In the genomic region with DNA sequence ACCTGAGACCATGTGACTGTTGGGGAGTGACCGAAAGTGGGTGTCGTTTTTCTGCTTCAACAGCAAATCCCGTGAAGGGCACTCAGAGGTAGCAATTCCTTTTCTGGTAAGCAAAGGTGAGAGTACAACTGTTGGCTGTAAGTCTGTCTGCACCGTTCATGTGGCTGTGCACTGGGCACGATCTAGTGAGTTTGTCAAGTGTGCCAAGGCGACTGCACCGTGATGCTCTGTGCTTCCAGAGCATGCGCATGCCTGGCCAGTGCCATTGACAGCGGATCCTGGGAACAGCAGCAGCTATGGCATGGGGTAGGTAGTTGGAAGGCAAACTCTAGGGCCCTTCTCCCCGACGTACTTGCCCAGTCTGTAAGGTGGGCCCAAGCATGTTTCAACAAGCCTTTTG, we compare ENCODE assay signal across 20 mouse cellular contexts. TPM values are rescaled to one million over a fixed set of nuclear protein-coding genes. Genes with fewer than 3 reads are reported as not detected.
A peak's percentile ranks its signal among the peaks of the same experiment; 100 is the strongest.
DNase-seq lines count a peak whose midpoint lies in the region; ATAC-seq and TF ChIP-seq lines count a peak whose summit lies in the region.
"Had no signal": no experiment of that assay in that cellular context is flagged by ENCODE, and none has a peak within 500 bp of the region (broad histone marks: within the 10 kb centered on the region; RNA-seq: fewer than 3 reads in every experiment).

No protein-coding gene starts in this region.

- peak overlapping the region; percentile 32; the same call in 1 of the 2 replicates for H3K4me2 ChIP-seq in embryonic facial prominence, embryonic 13.5 days
- no peak overlapping the region for H3K4me2 ChIP-seq in heart, embryonic 12.5 days
- H3K4me2 ChIP-seq in limb, embryonic 12.5 days, result peak overlapping the region; percentile 38; the same call in 1 of the 2 replicates
- H3K4me2 ChIP-seq: forebrain, embryonic 13.5 days; lung, embryonic 14.5 days; midbrain, embryonic 12.5 days had no signal

- H3K9ac ChIP-seq in embryonic facial prominence, embryonic 13.5 days, result no peak overlapping the region
- H3K9ac ChIP-seq in heart, embryonic 12.5 days, result no peak overlapping the region
- H3K9ac ChIP-seq in limb, embryonic 12.5 days (replicated peaks), result no peak overlapping the region
- H3K9ac ChIP-seq: forebrain, embryonic 13.5 days; hindbrain, embryonic 15.5 days; lung, embryonic 14.5 days; midbrain, embryonic 12.5 days; neural tube, embryonic 15.5 days had no signal

- no peak for TF ChIP-seq CTCF in E14TG2a.4 (conservative IDR thresholded peaks at IDR 0.05; ENCODE audit: low read length)

- no peak overlapping the region for H3K4me3 ChIP-seq in embryonic facial prominence, embryonic 13.5 days
- H3K4me3 ChIP-seq in embryonic facial prominence, embryonic 10.5 days, result no peak overlapping the region
- no peak overlapping the region for H3K4me3 ChIP-seq in heart, embryonic 12.5 days
- H3K4me3 ChIP-seq in E14TG2a.4 (replicated peaks; ENCODE audit: low read length), result peak overlapping the region; percentile 49
- no peak overlapping the region for H3K4me3 ChIP-seq in limb, embryonic 12.5 days (replicated peaks)
- H3K4me3 ChIP-seq: forebrain, embryonic 13.5 days; hindbrain, embryonic 15.5 days; midbrain, embryonic 12.5 days; myocyte; neural tube, embryonic 15.5 days had no signal

- intact Hi-C loops in heart, postnatal 25 days (cut with DNase I), result no loop called here

- WGBS in embryonic facial prominence, embryonic 13.5 days, result 73% methylated on average over 11 of the region's 11 CpGs
- WGBS in embryonic facial prominence, embryonic 10.5 days, result 75% methylated on average over 11 of the region's 11 CpGs
- 65% methylated on average over 11 of the region's 11 CpGs for WGBS in heart, embryonic 12.5 days
- WGBS in limb, embryonic 12.5 days, result 67% methylated on average over 11 of the region's 11 CpGs

- H3K36me3 ChIP-seq in embryonic facial prominence, embryonic 13.5 days, result no peaks in the 10 kb centered on the region
- no peaks in the 10 kb centered on the region for H3K36me3 ChIP-seq in embryonic facial prominence, embryonic 10.5 days (replicated peaks)
- peaks cover 4% of the 10 kb centered on the region; the same call in 1 of the 2 replicates for H3K36me3 ChIP-seq in heart, embryonic 12.5 days
- no peaks in the 10 kb centered on the region for H3K36me3 ChIP-seq in E14TG2a.4 (ENCODE audit: insufficient read depth, low read length)
- H3K36me3 ChIP-seq in limb, embryonic 12.5 days, result no peaks in the 10 kb centered on the region
- H3K36me3 ChIP-seq: hindbrain, embryonic 15.5 days; midbrain, embryonic 12.5 days; neural tube, embryonic 15.5 days had no signal

- ATAC-seq in embryonic facial prominence, embryonic 13.5 days (ENCODE audit: insufficient number of reproducible peaks, insufficient read depth, low FRiP score, low TSS enrichment, low read depth), result no peak
- ATAC-seq in heart, embryonic 12.5 days (ENCODE audit: insufficient number of reproducible peaks, low FRiP score), result no peak
- no peak for ATAC-seq in limb, embryonic 12.5 days (ENCODE audit: insufficient number of reproducible peaks, insufficient read depth, low FRiP score, low TSS enrichment, low read depth)
- ATAC-seq: CD4-positive, CD25-positive, alpha-beta regulatory T cell, adult 4 months; forebrain, embryonic 13.5 days had no signal

- DNase-seq in embryonic facial prominence, embryonic 10.5 days (ENCODE audit: low spot score), result no peak
- no peak for DNase-seq in heart, postnatal 25 days (ENCODE audit: low spot score)
- no peak for DNase-seq in liver
- DNase-seq in embryo, embryonic 9.5 days (ENCODE audit: extremely low spot score), result no peak
- DNase-seq: adrenal gland, adult 8-10 months; cerebellum, postnatal 14 days; right cerebral cortex, postnatal 25 days; thymus, postnatal 25 days had no signal

- peaks cover 35% of the 10 kb centered on the region for H3K4me1 ChIP-seq in embryonic facial prominence, embryonic 13.5 days
- peaks cover 27% of the 10 kb centered on the region for H3K4me1 ChIP-seq in embryonic facial prominence, embryonic 10.5 days
- H3K4me1 ChIP-seq in heart, embryonic 12.5 days (replicated peaks), result peaks cover 74% of the 10 kb centered on the region
- H3K4me1 ChIP-seq in E14TG2a.4 (replicated peaks; ENCODE audit: low read depth, low read length), result peaks cover 39% of the 10 kb centered on the region
- H3K4me1 ChIP-seq in limb, embryonic 12.5 days (replicated peaks), result peaks cover 32% of the 10 kb centered on the region
- H3K4me1 ChIP-seq: forebrain, embryonic 13.5 days; hindbrain, embryonic 15.5 days; midbrain, embryonic 12.5 days; neural tube, embryonic 15.5 days had no signal

- no peaks in the 10 kb centered on the region for H3K9me3 ChIP-seq in embryonic facial prominence, embryonic 13.5 days
- H3K9me3 ChIP-seq in embryonic facial prominence, embryonic 10.5 days, result no peaks in the 10 kb centered on the region
- H3K9me3 ChIP-seq in heart, embryonic 12.5 days (replicated peaks), result no peaks in the 10 kb centered on the region
- H3K9me3 ChIP-seq in E14TG2a.4 (ENCODE audit: low read length), result no peaks in the 10 kb centered on the region
- no peaks in the 10 kb centered on the region for H3K9me3 ChIP-seq in limb, embryonic 12.5 days
- H3K9me3 ChIP-seq: forebrain, embryonic 13.5 days; hindbrain, embryonic 15.5 days; midbrain, embryonic 12.5 days; neural tube, embryonic 15.5 days had no signal

- H3K27me3 ChIP-seq in embryonic facial prominence, embryonic 13.5 days, result no peaks in the 10 kb centered on the region
- no peaks in the 10 kb centered on the region for H3K27me3 ChIP-seq in embryonic facial prominence, embryonic 10.5 days (replicated peaks; ENCODE audit: low read depth, poor library complexity, severe bottlenecking)
- H3K27me3 ChIP-seq in heart, embryonic 12.5 days (replicated peaks), result no peaks in the 10 kb centered on the region
- H3K27me3 ChIP-seq in E14TG2a.4 (ENCODE audit: insufficient read depth, low read length), result peaks cover 9% of the 10 kb centered on the region
- H3K27me3 ChIP-seq in limb, embryonic 12.5 days, result no peaks in the 10 kb centered on the region
- H3K27me3 ChIP-seq: forebrain, embryonic 13.5 days; hindbrain, embryonic 15.5 days; midbrain, embryonic 12.5 days; neural tube, embryonic 15.5 days had no signal

- H3K27ac ChIP-seq in embryonic facial prominence, embryonic 13.5 days, result no peak overlapping the region
- no peak overlapping the region for H3K27ac ChIP-seq in embryonic facial prominence, embryonic 10.5 days (replicated peaks)
- H3K27ac ChIP-seq in heart, embryonic 12.5 days (ENCODE audit: poor library complexity, severe bottlenecking), result peak overlapping the region; percentile 41
- H3K27ac ChIP-seq in limb, embryonic 12.5 days, result 0 out of 2 replicates have a peak overlapping the region, but pooled peaks have one; percentile 17
- H3K27ac ChIP-seq: forebrain, embryonic 13.5 days; hindbrain, embryonic 15.5 days; macrophage; midbrain, embryonic 12.5 days; neural tube, embryonic 15.5 days had no signal

RNA-seq across cellular contexts. Expression of gene Rbm20, which starts 49.6 kb away (rescaled TPM):
- polyA plus RNA-seq in embryonic facial prominence, embryonic 13.5 days (2015; fragmentation: Nextera tagmentation; extraction: Ambion mirVana), result 3.1 and 4.2 TPM in 2 replicates
- polyA plus RNA-seq in embryonic facial prominence, embryonic 10.5 days (2016; fragmentation: Nextera tagmentation; extraction: Ambion mirVana), result 0.87 and 1.2 TPM in 2 replicates
- 51.8 and 54.0 TPM in 2 replicates for polyA plus RNA-seq in heart, embryonic 12.5 days (2016; fragmentation: Nextera tagmentation; extraction: Ambion mirVana)
- 100 to 1,000 TPM; 203 to 227 TPM for total RNA-seq in heart, postnatal 25 days (2021)
- polyA plus RNA-seq in limb, embryonic 12.5 days (2016; fragmentation: Nextera tagmentation; extraction: Ambion mirVana), result 4.3 and 5.1 TPM in 2 replicates
- polyA plus RNA-seq: macrophage had no signal

Comparison
In these comparisons a context has a peak if more than half of its experiments do, and no peak if none do; other contexts are left out.
1. H3K27ac ChIP-seq: peak in heart, embryonic 12.5 days (single experiment) and limb, embryonic 12.5 days (single experiment); none in embryonic facial prominence, embryonic 13.5 days (single experiment) and embryonic facial prominence, embryonic 10.5 days (single experiment).